Mouse (Mus musculus) skeletal muscle tissue, adult 2 months (tissue): ENCODE measurements around the gene Zfp750.

ENCODE experiments used
- DNase-seq: peaks from one replicate; pipeline ENCODE4 v3.0.0-alpha.2; 2012; ENCODE audit warnings: low read depth, low spot score

Gene Zfp750

DNA sequence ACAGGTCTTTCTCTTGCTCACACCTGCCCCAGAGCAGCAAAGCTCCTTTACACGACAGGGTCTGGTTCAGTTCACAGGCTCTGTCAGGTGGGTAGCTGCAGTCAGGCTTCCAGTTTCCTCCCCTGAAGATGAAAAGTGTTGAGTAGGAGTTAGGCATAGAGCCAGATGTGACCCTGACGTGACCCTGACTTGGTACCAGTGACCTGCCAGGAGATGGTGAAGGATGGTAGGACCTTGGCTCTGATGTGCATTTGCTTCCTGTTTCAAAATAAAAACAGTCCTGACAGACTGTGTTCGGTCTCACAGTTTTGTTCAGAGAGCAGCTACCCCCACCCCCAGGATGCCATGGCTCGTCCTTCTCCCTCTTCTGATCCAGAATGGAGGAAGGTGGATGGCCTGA lies 23.3 kb upstream of the Zfp750 start:
- no peak for DNase-seq

DNA sequence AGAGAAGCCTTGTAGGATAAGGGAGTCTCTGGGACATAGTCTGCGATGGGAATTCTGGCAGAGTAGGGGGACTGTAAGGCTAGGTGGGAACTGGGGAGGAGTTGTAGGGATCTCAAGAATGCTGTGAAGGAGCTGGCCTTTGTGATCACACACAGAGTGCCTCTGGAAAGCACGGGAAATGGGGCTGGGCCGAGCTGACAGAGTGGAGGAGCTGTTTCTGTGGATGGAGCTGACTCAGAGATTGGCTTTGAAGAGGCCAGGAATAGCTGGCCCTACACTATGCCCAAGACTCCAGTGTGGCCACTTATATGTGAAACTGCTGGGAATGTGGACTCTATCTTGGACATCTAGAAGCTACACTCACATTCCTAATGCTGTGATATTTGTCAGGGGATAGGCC lies 17.4 kb upstream of the Zfp750 start:
- DNase-seq: no peak

DNA sequence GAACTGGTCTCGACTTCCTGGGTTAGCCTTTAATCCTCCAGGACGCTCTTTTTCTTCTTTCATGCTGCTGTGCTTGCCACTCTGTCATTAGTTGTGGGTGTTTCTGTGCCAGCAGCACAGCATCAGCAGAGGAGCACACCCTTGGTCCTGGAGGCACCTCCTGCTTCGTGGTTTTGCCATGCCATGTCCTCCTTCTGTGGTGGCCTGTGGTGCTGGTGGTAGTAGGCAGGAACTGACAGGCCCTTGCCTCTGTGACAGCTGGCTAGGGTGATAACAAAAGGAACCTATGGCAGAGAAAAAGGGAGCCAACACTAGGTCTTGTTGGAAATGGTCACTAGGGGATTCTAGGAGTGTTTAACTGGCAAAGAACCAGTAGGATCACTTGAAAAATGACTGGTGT lies 10.6 kb upstream of the Zfp750 start:
- DNase-seq: no peak

DNA sequence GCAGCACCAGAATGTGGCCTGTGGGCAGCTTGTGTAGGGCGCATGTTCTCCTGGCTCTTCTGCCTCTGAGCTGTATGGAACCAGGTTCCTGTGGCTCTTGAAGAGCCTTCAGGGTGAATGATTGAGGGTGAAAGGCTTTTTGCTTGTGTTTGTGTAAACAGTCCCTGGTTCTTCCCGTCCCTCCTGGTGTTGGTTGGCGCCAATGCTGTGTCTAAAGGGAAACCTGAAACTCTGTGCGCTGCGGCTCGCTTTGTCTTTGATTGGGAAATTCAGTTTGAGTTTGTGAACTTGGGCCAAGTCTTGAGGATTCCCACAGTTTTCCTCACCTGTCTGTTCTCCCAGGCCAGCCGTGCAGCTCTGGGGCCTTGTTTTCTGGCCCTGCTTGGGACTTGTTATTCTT lies 5.1 kb upstream of the Zfp750 start:
- no peak for DNase-seq

DNA sequence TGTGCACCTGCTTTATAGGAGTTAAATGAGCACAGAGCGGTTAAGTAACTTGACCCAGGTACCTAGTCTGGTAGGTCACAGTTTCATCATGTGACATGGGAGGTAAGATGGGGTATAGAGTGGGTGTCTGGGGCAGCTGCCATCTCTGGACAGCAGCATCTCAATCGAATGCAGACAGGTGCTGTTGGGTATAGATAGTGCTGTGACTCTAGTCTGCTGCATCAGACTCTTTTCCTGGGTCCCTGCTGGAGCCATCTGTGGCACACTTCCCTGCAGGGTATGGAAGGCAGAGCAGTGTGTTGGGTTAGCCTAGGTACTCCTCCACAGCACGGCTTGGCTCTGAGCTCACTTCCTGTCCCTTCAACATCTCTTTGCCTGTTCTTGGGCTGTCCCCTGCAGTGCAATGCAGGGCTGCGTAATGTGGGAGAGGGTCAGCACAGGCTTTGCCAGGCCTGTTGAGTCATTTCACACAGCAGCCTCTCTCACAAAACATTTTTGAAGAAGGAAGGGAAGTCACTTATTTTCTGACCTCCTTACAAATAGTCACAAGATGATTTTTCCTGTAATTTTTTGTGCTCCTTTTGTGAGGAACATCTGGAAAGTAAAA lies 3.1 kb upstream of the Zfp750 start:
- no peak for DNase-seq

DNA sequence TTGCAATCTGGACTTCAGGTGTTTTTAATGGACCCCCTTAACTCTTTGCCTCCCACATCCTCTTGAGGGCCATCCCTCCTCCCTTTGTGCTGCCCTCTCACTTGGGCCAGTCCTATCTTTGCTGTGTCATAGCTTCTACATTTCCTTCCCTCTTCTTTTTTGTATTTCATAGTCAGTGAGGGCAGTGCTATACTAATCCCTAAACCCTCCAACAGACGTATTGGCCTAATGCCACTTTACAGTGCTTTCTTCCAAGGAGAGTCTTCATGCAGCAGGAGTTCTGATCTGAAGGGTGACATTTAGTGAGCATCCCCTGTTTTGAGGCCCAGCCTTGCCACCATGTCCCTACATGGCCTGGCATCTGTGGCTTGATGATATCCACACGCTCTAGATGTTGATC lies 1.6 kb upstream of the Zfp750 start:
- no peak for DNase-seq

DNA sequence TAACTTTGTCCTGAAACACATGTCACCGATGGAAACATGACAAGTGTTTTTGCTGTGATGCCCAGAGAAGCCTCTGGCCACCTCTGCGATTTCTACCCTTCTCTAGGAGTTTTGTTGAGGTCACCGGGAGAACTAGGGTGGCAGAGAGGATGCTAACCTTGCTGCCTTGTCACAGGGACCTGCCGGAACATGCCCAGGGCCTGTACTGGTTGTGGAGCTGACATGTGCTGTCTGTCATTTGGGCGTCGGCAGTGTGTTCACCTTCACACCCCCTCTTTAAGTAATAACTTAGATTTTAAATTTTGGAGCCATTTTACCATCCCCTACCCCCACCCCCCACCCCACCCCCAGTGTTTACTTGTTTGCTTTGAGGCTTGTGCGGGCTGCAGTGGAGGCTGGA lies 570 bp upstream of the Zfp750 start:
- DNase-seq: no peak

DNA sequence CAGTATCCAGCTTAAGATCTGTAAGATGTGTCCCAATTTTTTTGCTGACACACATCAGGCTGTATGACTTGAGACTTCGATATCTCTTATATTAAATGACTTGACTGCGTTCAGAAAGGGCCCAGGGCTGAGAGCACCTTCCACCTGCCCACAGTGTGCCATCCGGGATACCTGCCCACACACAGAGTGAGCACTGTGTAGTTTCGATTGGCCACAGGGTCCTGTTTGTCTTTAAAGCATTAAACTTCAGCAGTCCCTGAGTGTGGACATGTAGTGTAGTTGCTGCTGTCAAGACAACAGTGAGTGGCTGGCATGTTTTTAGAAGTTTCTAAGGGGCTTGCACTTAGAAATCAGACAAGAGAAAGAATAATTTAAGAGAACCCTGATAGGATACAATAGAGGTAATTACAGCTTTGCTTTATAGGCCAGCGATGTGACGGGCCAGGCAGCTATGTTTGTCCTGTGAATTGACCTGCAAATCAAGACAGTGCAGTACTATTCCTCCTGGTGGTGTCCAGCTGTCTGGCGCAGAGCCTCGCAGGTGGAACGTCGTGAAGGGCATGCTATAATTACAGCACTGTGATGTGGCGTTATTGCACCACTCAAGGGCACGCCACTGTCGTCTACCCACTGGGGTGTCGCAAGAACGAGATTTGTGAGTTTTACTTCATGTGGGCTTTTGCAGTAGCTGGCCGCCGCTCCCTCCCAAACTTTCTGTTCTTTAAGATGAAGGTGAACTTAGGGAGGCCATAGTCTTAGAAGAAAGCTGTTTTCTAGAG lies 1.3 kb downstream of the Zfp750 start:
- no peak for DNase-seq

DNA sequence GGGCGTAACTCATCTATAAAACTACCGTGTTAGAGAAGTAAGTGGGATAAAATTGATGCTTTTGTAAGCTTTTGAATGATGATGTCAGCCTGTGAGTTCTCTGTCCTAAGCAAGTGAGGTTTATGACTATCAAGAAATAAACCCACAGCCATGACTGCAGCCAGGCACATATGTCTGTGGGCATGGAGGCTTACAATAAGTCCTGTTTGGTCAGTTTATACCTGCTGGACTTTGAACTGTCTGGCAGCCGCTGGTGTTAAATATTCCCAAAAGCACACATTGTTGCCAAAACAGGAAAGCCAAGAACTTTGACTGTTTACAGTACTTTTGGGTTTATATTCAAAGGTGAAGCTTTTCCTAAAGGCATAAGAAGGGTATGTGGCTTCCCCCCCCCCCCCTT lies 2.2 kb downstream of the Zfp750 start:
- DNase-seq: no peak

DNA sequence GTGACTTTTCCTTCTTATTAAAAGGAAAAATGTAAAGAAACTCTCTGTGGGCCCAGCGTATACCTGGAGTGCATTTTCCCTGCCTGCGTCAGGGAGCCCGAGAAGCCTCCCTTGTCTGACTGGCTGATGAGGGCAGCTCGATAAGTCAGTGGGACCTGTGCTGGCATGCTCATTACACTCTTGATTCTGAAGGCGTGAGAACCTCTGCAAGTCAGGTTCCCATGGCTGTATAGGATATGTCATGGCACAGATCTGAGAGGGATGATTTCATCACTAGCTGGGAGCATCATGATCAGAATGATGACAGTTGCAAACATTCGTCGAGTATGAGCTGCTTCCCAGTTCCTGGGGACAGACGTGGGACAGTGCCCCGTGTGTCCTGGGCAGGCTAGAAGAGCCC lies 3.1 kb downstream of the Zfp750 start:
- no peak for DNase-seq

DNA sequence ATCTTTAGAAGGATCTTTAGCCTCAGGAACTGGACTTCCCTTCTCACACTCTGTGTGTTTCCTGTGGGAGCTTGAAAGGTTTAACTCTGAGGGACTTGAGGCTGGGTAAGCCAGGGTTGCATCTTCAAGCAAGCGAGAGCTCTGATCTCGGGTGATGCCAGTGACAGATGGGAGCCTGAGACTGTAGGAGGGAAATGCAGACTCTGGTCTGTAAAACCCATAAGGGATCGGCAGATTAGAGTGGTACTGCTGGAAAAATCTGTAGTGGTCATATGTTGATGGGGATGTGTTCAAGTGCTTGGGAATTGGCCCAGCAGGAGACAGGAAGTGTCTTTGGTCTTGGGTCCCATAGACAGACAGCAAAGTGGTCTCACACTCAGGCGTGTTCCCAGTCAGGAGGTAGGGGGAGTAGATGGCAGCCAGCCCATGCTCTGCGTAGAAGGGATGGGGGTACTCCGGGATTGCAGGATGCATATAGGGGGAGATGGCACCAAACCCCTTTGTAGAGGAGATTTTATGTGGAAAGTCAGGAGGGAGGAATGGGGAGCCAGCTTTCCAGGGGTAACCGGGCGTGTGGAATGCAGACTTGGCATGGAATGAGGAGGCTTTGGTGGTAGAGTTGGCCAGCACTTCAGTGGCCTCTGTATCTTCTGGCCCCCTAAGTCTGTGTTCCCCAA lies 6.1 kb downstream of the Zfp750 start:
- DNase-seq: no peak

DNA sequence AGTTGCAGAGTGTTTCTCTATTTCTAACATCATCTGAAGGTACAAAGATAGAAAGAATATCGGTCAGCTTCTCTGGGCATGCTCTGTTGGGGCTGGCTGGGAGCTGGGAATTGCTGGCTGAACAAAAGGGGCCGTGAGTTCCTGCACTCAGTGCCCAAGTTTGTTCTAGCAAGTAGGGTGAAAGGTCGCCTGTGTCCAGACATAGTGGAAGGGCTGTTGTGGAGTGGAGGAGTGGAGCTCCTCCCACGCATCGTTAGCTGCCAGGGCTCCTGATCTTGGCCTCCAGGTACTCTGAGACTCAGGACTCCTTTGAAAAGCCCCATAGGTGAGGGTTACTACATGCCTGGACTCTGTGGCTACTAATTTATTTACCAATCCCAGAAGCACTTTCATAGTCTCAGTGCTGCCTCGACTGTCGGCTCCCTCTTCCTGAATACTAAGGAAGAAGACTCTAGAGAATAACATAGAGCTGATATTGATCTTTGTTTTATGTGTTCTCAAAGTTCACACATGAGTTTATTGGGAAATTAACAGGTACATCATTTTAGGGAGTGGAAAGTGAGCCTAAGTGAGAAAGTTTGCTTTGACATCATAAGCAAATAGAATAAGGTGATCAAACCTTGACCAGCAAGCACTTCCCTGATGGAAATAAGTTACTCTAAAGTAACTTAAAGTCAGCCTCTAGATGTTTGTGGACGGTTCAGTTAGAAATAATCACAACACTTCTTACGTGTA lies 8.5 kb downstream of the Zfp750 start:
- no peak for DNase-seq

DNA sequence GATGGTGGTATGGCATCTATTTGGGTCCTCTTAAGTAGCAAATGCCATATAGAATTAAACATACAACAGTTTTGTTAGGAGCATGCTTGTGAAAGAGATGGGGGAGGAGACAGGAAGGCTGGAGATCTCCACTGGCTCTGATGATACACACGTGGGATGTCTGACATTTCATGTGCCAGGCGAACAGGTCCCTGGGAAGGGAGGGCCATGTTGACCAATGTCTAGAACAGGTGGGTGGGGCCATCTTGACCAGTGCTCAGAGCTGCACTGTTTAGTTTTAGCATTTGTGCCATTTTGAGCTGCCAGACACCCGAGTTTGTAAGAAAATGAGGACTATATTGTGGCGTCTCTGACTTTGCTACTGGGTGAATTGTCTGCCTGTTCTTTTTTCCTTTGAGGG lies 10.7 kb downstream of the Zfp750 start:
- DNase-seq: no peak

DNA sequence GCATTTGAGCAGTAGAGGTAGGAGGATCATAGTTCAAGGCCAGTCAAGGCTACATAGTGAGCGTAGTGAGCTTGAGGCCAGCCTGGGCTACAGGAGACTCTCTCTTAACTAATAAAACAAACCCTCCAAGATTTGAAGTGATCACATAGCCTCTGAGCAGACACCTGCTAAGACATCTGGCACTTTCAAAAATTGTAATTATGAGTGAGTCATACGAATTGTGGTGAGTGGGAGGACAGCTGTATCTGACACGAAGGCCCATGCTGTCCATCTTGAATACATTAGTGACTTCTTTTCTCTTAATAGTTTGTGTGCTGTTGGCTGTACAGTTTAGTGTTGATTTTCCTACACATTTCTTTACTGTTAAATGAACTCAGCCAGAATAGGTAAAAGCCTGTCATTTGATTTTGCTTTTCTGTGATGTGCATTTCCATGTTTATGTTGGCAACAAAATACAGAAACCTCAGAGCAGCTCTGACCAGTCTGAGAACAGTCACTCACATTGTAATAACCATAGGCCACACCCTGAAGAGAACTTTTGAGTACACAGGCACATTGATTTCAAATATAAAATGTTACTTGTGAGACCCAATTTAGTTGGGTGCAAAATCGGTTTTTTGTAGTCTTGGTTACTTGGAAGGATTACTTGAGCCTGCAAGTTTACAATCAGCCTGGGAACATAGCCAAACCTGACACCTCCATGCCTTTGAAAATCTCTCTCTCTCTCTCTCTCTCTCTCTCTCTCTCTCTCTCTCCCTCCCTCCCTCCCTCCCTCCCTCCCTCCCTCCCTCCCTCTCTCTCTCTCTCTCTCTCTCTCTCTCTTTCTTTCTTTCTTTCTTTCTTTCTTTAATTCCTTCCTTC lies 16.9 kb downstream of the Zfp750 start:
- DNase-seq: no peak

DNA sequence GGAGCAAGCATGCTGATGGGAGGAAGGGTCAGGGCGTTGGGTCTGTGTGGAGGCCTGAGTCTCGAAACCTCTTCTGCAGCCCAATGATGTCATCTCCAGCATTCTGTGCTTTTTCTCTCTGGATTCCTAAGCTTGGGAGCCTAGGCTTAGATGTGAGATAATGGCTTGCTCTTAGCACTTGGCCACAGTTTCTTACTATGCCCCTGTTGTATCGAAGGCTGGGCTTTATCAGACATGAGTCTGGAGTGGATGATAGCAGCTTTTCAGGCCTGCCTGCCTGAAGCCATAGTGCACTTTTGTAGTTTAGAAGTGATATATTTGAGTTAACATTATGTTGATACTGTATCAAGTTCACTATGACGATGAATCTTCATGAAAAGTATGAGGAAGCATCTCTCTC lies 17.6 kb downstream of the Zfp750 start:
- no peak for DNase-seq

DNA sequence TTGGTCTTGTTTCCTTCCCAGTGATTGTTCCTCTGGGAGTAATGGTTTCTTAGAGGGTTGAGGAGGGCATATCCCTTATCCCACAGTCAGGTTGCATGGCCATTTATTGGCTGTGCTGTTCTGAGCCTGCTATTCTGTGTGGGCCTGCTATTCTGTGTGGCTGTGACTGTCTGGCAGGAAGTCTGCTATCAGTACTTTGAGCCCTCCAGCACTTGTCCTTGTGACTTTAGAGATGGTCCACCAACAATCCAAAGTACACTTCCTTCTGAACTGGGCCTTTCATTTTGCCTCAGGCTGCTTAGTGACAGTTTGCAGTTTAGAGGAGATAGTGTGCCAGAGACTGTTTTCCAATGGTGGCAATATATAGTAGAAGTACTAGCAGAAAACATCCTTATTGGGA lies 18.5 kb downstream of the Zfp750 start:
- no peak for DNase-seq

DNA sequence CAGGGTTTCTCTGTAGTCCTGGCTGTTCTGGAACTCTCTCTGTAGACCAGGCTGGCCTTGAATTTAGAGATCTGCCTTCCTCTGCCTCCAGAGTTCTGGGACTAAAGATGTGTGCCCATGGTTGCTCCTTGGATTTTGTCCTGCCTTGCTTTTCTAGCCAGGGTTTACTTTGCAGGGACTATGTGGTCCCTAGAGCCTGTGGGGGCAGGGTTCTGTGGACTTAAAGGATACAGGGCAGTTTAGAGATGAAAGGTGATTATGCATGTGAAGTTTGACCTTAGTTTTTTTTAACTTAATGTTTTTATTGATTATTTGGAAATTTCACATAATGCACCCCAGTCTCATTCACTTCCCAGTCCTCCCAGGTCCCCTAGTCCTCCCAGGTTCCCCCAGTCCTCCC lies 28.5 kb downstream of the Zfp750 start:
- no peak for DNase-seq

DNA sequence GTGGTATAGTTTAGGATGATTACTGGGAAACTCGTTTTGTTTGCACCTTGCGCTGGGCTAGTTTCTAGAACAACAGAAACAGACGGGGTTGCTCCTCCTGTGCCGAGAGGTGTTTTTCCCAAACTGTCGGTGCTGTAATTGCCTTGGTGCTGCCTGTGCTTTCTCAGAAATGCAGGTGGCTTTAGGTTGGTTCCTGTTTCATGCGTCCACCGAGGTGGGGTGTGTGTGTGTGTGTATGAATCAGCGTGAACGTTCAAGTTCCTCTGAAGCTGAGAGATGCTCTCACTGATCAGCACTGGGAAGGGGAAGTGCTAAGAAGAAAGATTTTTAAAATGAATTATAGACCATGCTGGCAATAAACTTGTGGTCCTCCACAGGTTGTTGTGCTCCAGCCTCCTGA lies 33.3 kb downstream of the Zfp750 start:
- DNase-seq: no peak

DNA sequence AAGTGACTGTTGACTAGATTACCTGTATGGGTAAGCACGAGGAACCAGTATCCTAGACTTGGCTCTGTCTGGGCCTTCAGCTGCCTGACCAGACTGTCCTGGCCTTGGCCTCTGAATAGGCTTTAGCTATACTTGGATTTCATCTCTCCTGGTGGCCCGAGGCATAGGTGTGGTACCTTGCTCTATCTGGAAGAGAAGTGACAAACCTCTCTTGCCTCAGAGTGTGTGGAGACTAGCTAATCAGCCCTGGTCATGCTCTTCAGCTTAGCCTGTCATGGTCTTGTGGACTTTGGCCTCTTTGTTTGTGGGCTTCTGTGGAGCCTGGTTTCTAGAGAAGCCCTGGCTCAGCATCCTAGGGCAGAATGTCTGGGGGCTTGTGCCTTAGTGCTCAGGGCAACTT lies 38.0 kb downstream of the Zfp750 start:
- no peak for DNase-seq

DNA sequence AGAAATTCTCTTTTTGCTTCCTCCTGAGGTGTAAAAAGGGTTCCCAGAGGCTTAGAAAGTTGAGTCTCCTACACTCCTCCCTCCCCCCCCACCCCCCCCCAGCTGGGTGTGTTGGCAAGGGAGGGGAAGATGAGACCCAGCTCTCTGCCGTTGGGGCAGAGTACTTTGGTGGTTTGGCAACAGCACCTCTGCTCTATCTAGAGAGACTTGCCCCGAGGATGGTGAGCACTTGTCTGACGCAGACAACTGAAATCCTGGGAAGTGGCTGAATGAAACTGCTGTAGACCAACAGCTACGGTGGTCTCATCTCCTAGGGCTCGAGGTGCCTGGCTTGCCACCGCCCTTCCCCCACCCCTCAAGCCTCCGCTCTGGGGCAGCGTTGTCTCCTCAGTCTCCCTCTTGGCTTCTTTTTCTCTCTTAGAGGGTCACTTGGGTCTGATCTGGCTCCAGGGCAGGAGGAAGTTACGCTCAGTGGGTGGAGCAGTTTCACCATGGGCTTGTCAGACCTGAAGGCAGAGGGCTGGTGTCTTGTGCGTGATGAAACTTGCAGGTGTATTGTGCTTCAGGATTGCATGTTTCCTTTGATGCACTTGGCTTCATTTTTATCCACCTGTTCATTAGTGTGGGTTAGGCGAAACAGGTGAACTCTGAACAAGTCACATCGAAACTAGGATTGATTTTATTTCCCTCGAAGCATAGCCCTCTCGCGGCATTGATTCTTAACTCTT lies 39.5 kb downstream of the Zfp750 start:
- no peak for DNase-seq
